Mouse (Mus musculus): ENCODE data around the gene Vopp1.
"Not testable (repeated sequence)": the region's sequence is repeated elsewhere in the genome, so short reads cannot be mapped to it uniquely, and the experiment has no call there.

Gene Vopp1

GRCm38 (mm10) chr6:57824422-57825258, at the start of gene Vopp1:
Gene Vopp1, minus strand, starts transcription at chr6:57825159.
- peak; percentile 73 to 79 for DNase-seq (ENCODE audit: low spot score in 2 of 2)

- peak; percentile 20 to 29 for DNase-seq (ENCODE audit: low spot score in 2 of 2)
Observed at GRCm38 (mm10) chr6:57859043-57860042, 34.4 kb upstream of the Vopp1 start.

GRCm38 (mm10) chr6:57851177-57851576, 26.2 kb upstream of the Vopp1 start:
- not testable (repeated sequence) for DNase-seq (ENCODE audit: low spot score in 2 of 2)

GRCm38 (mm10) chr6:57850286-57850685, 25.3 kb upstream of the Vopp1 start, which contains the start of gene Vmn1r21:
Gene Vmn1r21, minus strand, starts transcription at chr6:57850343.
- DNase-seq (ENCODE audit: low spot score in 2 of 2) = no peak

- no peak for DNase-seq (ENCODE audit: low spot score in 2 of 2)
Observed at GRCm38 (mm10) chr6:57839693-57840408, 14.9 kb upstream of the Vopp1 start.

GRCm38 (mm10) chr6:57825259-57825715, 328 bp upstream of the Vopp1 start:
- DNase-seq (ENCODE audit: low spot score in 2 of 2) = no peak

GRCm38 (mm10) chr6:57823461-57823860, 1.5 kb downstream of the Vopp1 start:
- DNase-seq (ENCODE audit: low spot score in 2 of 2) = no peak

GRCm38 (mm10) chr6:57822648-57823410, 2.1 kb downstream of the Vopp1 start:
- peak in 1 of 2 experiments; percentile 38 for DNase-seq (ENCODE audit: low spot score in 2 of 2)

GRCm38 (mm10) chr6:57814436-57814940, 10.5 kb downstream of the Vopp1 start:
- no peak for DNase-seq (ENCODE audit: low spot score in 2 of 2)

GRCm38 (mm10) chr6:57811748-57812730, 12.9 kb downstream of the Vopp1 start:
- DNase-seq (ENCODE audit: low spot score in 2 of 2) = no peak

- DNase-seq (ENCODE audit: low spot score in 2 of 2) = no peak
Observed at GRCm38 (mm10) chr6:57805218-57806069, 19.5 kb downstream of the Vopp1 start.

GRCm38 (mm10) chr6:57803130-57803529, 21.8 kb downstream of the Vopp1 start:
- DNase-seq (ENCODE audit: low spot score in 2 of 2) = no peak

GRCm38 (mm10) chr6:57798986-57799385, 26.0 kb downstream of the Vopp1 start:
- DNase-seq (ENCODE audit: low spot score in 2 of 2) = no peak

GRCm38 (mm10) chr6:57796853-57797423, 28.0 kb downstream of the Vopp1 start:
- no peak for DNase-seq (ENCODE audit: low spot score in 2 of 2)

- peak; percentile 35 to 51 for DNase-seq (ENCODE audit: low spot score in 2 of 2)
Observed at GRCm38 (mm10) chr6:57795835-57796234, 29.1 kb downstream of the Vopp1 start.

- DNase-seq (ENCODE audit: low spot score in 2 of 2) = not testable (repeated sequence)
Observed at GRCm38 (mm10) chr6:57792821-57793220, 32.1 kb downstream of the Vopp1 start.

- DNase-seq (ENCODE audit: low spot score in 2 of 2) = no peak
Observed at GRCm38 (mm10) chr6:57790542-57790941, 34.4 kb downstream of the Vopp1 start.

GRCm38 (mm10) chr6:57787376-57787775, 37.6 kb downstream of the Vopp1 start:
- no peak for DNase-seq (ENCODE audit: low spot score in 2 of 2)

All from natural killer cell, adult 2 months (primary cell).